Mouse (Mus musculus): ENCODE measurements around the gene Acad12. TPM values are rescaled to one million over a fixed set of nuclear protein-coding genes. Genes with fewer than 3 reads are reported as not detected.
"Not testable (repeated sequence)": the region's sequence is repeated elsewhere in the genome, so short reads cannot be mapped to it uniquely, and the experiment has no call there.

The Acad12 gene
- polyA plus RNA-seq, 1 experiment from 2014 or later, result 2.3 TPM

DNA sequence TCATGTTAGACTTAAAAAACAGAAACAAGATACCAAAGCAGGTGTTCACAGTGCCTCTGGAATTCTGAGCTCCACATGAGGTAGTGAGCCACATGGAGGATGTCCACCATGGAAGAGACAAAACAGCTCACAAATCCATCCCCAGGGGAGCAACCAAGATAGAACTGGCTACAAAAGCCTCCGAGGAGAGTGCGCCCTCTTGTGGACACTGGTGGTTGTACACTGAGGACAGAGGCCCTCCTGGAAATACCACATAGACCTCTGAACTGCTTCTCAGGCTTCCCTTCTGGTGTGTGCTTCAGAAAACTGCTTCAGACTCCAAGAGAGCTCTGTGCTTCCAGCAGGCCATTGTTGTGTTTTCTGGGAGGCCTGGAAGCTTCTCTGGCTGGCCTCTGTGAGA lies 12.6 kb downstream of the Acad12 start:
- H3K4me3 ChIP-seq (ENCODE audit: low read depth, low read length), result no peak overlapping the region
- no peak overlapping the region for H3K27ac ChIP-seq (replicated peaks)
- TF ChIP-seq EP300 (optimal IDR thresholded peaks at IDR 0.05) (no peak), CTCF (IDR thresholded peaks at IDR 0.05; ENCODE audit: low read depth) (peak; percentile 94)
- no peak overlapping the region for H3K4me2 ChIP-seq (replicated peaks; ENCODE audit: low read depth)
- H3K9ac ChIP-seq (ENCODE audit: low read length), result no peak overlapping the region
- no peaks in the 10 kb centered on the region for H3K9me3 ChIP-seq (ENCODE audit: control insufficient read depth, low read length)
- H3K36me3 ChIP-seq (ENCODE audit: control insufficient read depth, insufficient read depth, low read length), result no peaks in the 10 kb centered on the region
- H3K27me3 ChIP-seq (ENCODE audit: control insufficient read depth, insufficient read depth, low read length), result no peaks in the 10 kb centered on the region
- ATAC-seq (ENCODE audit: low FRiP score, low TSS enrichment), result no peak
- H3K4me1 ChIP-seq (replicated peaks; ENCODE audit: control insufficient read depth, insufficient read depth), result no peaks in the 10 kb centered on the region
- 3% methylated on average over 2 of the region's 2 CpGs for WGBS
- DNase-seq (ENCODE audit: low spot score), result peak; percentile 81

DNA sequence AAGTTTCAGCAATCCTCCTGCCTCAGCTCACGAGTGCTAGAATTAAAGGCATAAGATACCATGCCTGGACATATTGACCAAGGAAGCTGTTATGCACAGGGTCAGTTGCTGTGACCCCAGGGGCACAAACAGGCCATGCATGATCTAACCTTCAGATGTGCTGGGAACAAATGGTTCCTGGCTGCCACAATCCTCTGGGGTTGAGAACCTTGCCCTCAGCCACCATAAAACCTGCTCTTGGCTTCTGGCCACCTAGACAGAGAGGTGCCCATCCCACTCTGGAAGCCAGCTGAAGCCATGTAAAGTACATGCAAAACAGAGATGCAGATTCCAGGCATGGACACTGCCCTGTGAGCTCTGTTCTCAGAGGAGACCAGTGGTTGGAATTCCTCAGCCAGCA lies 14.9 kb downstream of the Acad12 start:
- not testable (repeated sequence) for H3K4me1 ChIP-seq (replicated peaks; ENCODE audit: control insufficient read depth, insufficient read depth); DNase-seq (ENCODE audit: low spot score); H3K4me3 ChIP-seq (ENCODE audit: low read depth, low read length); H3K36me3 ChIP-seq (ENCODE audit: control insufficient read depth, insufficient read depth, low read length); H3K27ac ChIP-seq (replicated peaks); H3K27me3 ChIP-seq (ENCODE audit: control insufficient read depth, insufficient read depth, low read length); H3K4me2 ChIP-seq (replicated peaks; ENCODE audit: low read depth); H3K9me3 ChIP-seq (ENCODE audit: control insufficient read depth, low read length); H3K9ac ChIP-seq (ENCODE audit: low read length); ATAC-seq (ENCODE audit: low FRiP score, low TSS enrichment)
- WGBS, result 70% methylated on average over 1 of the region's 1 CpGs

DNA sequence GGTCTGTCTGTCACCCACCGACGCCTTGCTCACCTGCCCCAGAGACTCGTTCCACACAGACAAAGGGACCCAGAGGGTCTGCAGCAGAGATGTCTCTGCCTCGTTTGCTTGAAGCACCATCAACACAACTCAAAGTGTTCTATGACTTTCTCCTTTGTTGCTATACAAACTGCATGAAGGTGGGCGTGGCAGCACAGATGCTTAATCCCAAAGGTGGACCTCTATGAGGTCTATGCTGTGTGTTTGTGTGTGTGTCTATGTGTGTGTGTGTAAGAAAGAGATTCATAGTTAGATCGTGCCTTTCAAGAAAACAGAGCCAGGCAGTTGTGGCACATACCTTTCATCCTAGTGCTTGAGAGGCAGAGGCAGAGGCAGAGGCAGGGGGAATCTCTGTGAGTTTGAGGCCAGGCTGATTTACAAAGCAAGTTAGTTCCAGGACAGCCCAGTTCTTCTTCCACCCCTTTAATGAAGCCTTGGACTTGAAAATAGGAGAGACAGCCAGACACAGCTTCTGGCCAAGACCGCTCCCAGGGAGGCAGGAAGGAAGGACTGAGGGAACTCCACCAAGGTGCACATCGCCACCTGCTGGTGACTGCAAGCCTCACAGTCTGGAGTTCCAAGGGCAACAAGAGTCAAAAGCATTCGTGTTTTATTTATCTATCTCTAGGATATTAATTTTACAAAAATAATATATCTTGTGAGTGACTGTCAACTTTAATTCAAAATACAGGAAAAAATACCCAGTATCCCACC lies 17.0 kb downstream of the Acad12 start:
- DNase-seq (ENCODE audit: low spot score), result peak; percentile 92
- H3K27me3 ChIP-seq (ENCODE audit: control insufficient read depth, insufficient read depth, low read length), result no peaks in the 10 kb centered on the region
- no peaks in the 10 kb centered on the region for H3K4me1 ChIP-seq (replicated peaks; ENCODE audit: control insufficient read depth, insufficient read depth)
- H3K36me3 ChIP-seq (ENCODE audit: control insufficient read depth, insufficient read depth, low read length), result no peaks in the 10 kb centered on the region
- WGBS, result 23% methylated on average over 9 of the region's 9 CpGs
- TF ChIP-seq EP300 (optimal IDR thresholded peaks at IDR 0.05) (no peak), CTCF (IDR thresholded peaks at IDR 0.05; ENCODE audit: low read depth) (peak; percentile 99)
- H3K9me3 ChIP-seq (ENCODE audit: control insufficient read depth, low read length), result no peaks in the 10 kb centered on the region
- peak overlapping the region; percentile 49 for H3K27ac ChIP-seq (replicated peaks)
- H3K9ac ChIP-seq (ENCODE audit: low read length), result peak overlapping the region; percentile 51
- no peak overlapping the region for H3K4me2 ChIP-seq (replicated peaks; ENCODE audit: low read depth)
- ATAC-seq (ENCODE audit: low FRiP score, low TSS enrichment), result peak; percentile 69; the same call in 1 of the 2 replicates
- H3K4me3 ChIP-seq (ENCODE audit: low read depth, low read length), result no peak overlapping the region

DNA sequence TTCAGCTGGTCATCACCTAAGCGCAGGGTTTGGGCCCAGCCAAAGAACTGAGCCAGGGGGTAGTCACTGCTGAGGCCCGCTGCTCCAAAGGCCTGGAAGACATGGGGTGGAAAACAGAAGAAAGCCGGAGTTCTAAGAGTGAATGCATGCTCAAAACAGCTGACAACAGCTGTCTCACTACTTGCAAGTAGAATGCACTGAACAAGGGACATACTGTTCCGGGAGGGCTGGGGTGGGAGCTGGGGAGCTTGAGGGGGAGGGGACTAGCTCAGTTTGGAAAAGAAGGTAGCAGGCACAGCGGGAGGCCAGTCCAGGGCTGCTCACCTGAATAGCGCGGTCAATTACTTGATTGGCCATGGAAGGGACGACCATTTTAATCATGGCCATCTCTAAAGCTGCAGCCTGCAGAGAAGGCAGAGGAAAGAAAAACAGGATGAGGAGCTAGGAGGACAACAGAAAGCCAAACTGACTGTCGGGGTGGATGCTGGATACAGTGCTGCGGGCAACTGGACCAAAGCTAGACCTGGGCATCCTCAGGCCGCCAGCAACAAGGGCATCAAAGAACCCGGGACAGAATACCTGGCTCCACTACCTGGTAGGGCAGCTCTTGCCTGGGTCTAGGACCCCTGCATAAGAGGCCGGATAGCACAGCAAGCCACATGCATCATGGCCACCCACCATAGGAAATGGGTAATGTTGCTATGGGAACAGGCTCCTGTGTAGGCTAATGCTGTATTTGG lies 19.7 kb downstream of the Acad12 start:
- DNase-seq (ENCODE audit: low spot score) (no peak), ATAC-seq (ENCODE audit: low FRiP score, low TSS enrichment) (peak; percentile 29; the same call in 1 of the 2 replicates)
- H3K9ac ChIP-seq (ENCODE audit: low read length), result no peak overlapping the region
- no peaks in the 10 kb centered on the region for H3K36me3 ChIP-seq (ENCODE audit: control insufficient read depth, insufficient read depth, low read length)
- no peak overlapping the region for H3K4me3 ChIP-seq (ENCODE audit: low read depth, low read length)
- H3K27me3 ChIP-seq (ENCODE audit: control insufficient read depth, insufficient read depth, low read length), result no peaks in the 10 kb centered on the region
- TF ChIP-seq CTCF (IDR thresholded peaks at IDR 0.05; ENCODE audit: low read depth) (no peak), EP300 (optimal IDR thresholded peaks at IDR 0.05) (no peak)
- no peaks in the 10 kb centered on the region for H3K9me3 ChIP-seq (ENCODE audit: control insufficient read depth, low read length)
- H3K4me1 ChIP-seq (replicated peaks; ENCODE audit: control insufficient read depth, insufficient read depth), result 0 out of 2 replicates have a peak, but pooled peaks cover 3% of the 10 kb centered on the region
- H3K4me2 ChIP-seq (replicated peaks; ENCODE audit: low read depth), result no peak overlapping the region
- 65% methylated on average over 13 of the region's 13 CpGs for WGBS
- peak overlapping the region; percentile 77 for H3K27ac ChIP-seq (replicated peaks)

DNA sequence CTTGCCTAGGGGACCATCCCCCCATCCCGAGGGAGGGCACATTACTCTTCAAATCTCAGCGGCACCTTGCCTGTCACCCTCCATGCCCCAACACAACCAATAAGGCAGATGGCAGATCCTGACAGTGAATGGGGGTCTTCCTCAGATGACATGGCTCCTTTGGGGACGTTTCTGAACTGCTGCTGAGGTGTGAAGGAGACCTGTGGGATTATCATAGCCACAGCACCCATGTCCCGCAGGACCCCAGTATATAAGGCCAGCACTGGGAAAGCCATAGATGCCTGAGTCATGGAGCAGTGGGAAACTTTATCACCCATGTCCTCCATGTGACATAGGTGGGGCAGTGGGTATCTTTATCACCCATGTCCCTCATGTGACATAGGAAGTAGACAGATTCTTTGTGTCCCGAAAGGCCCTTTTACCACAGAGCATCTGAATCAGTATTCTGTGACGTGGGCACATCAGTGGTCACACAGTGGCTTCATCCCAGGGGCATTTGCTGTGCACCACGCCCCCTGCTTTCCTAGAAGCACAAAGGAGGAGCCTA lies 20.7 kb downstream of the Acad12 start:
- 79% methylated on average over 7 of the region's 7 CpGs for whole genome bisulfite sequencing
- ATAC-seq (ENCODE audit: low FRiP score, low TSS enrichment) (no peak), DNase-seq (ENCODE audit: low spot score) (no peak)
- Histone ChIP-seq H3K9me3 (ENCODE audit: control insufficient read depth, low read length) (no peaks in the 10 kb centered on the region), H3K27ac (replicated peaks) (peak overlapping the region; percentile 77), H3K9ac (ENCODE audit: low read length) (no peak overlapping the region), H3K27me3 (ENCODE audit: control insufficient read depth, insufficient read depth, low read length) (no peaks in the 10 kb centered on the region), H3K4me3 (ENCODE audit: low read depth, low read length) (no peak overlapping the region), H3K4me2 (replicated peaks; ENCODE audit: low read depth) (no peak overlapping the region), H3K4me1 (replicated peaks; ENCODE audit: control insufficient read depth, insufficient read depth) (0 out of 2 replicates have a peak, but pooled peaks cover 3% of the 10 kb centered on the region), H3K36me3 (ENCODE audit: control insufficient read depth, insufficient read depth, low read length) (no peaks in the 10 kb centered on the region)
- TF ChIP-seq CTCF (IDR thresholded peaks at IDR 0.05; ENCODE audit: low read depth) (no peak), EP300 (optimal IDR thresholded peaks at IDR 0.05) (no peak)
